Mouse (Mus musculus) hindbrain, embryonic 16.5 days (tissue): ENCODE measurements at regions not wholly inside any gene's neighbourhood (a gene's known extent, or its start where the extent isn't known, plus 50 kb on each side); places are given as distances from the start of the nearest gene placed in this dataset.

Experiments
- ATAC-seq: fragments of 200-750 bp; cut with Nextera tagmentation; 2 replicates; pipeline ENCODE4 v1.8.0; 2017; ENCODE audit warnings: moderate TSS enrichment, moderate library complexity
- H3K27ac ChIP-seq: fragments of 300-500 bp; sonication (generic); 2 replicates; pipeline ENCODE4 v1.5.1; 2014; ENCODE audit warnings: low read depth, mild to moderate bottlenecking, control low read depth, low read length, moderate library complexity
- H3K27me3 ChIP-seq: fragments of 300-500 bp; sonication (generic); replicated peaks from 2 replicates; pipeline ENCODE4 v1.6.1; 2014; ENCODE audit warnings: low read length; ENCODE audit not compliant: control insufficient read depth, insufficient read depth
- H3K36me3 ChIP-seq: fragments of 300-500 bp; sonication (generic); 2 replicates; pipeline ENCODE4 v1.6.1; 2014; ENCODE audit warnings: mild to moderate bottlenecking, low read length, moderate library complexity, mixed read lengths; ENCODE audit not compliant: control insufficient read depth, insufficient read depth
- H3K4me1 ChIP-seq: fragments of 300-500 bp; sonication (generic); 2 replicates; pipeline ENCODE4 v1.6.1; 2014; ENCODE audit warnings: low read depth, low read length; ENCODE audit not compliant: control insufficient read depth, insufficient read depth
- H3K4me2 ChIP-seq: fragments of 300-500 bp; sonication (generic); 2 replicates; pipeline ENCODE4 v1.6.1; 2014; ENCODE audit warnings: mild to moderate bottlenecking, low read length, control low read depth, moderate library complexity
- H3K4me3 ChIP-seq: fragments of 300-500 bp; sonication (generic); 2 replicates; pipeline ENCODE4 v1.5.1; 2014; ENCODE audit warnings: mild to moderate bottlenecking, low read length, control low read depth, moderate library complexity
- H3K9ac ChIP-seq: fragments of 300-500 bp; sonication (generic); 2 replicates; pipeline ENCODE4 v1.6.1; 2014; ENCODE audit warnings: low read depth, mild to moderate bottlenecking, control low read depth, low read length, moderate library complexity
- H3K9me3 ChIP-seq: fragments of 300-500 bp; sonication (generic); 2 replicates; pipeline ENCODE4 v1.6.1; 2014; ENCODE audit warnings: mild to moderate bottlenecking, low read length, moderate library complexity; ENCODE audit not compliant: control insufficient read depth
- WGBS: fragments of 180-500 bp; shearing (Covaris S2); extraction: QIAGEN DNeasy Blood & Tissue Kit; methylation state at CpG from one replicate; pipeline ENCODE4 v1.1.7; 2014; 5-methylcytosine and 5-hydroxymethylcytosine counted together

GRCm38 (mm10) chr2:79126170-79126879 is 128.9 kb upstream of the Itga4 start:
- no peaks in the 10 kb centered on the region for H3K4me1 ChIP-seq
- no peak overlapping the region for H3K27ac ChIP-seq
- no peaks in the 10 kb centered on the region for H3K9me3 ChIP-seq
- 44% methylated on average over 6 of the region's 6 CpGs for WGBS
- H3K4me2 ChIP-seq: no peak overlapping the region
- ATAC-seq: no peak
- no peak overlapping the region for H3K4me3 ChIP-seq
- H3K9ac ChIP-seq: no peak overlapping the region
- H3K27me3 ChIP-seq: no peaks in the 10 kb centered on the region
- H3K36me3 ChIP-seq: no peaks in the 10 kb centered on the region

GRCm38 (mm10) chr2:79126996-79127741 is 128.1 kb upstream of the Itga4 start:
- Histone ChIP-seq H3K4me1 (no peaks in the 10 kb centered on the region), H3K4me3 (no peak overlapping the region), H3K27ac (no peak overlapping the region), H3K4me2 (no peak overlapping the region), H3K36me3 (no peaks in the 10 kb centered on the region), H3K9ac (no peak overlapping the region), H3K9me3 (no peaks in the 10 kb centered on the region), H3K27me3 (no peaks in the 10 kb centered on the region)
- no peak for ATAC-seq
- 83% methylated on average over 6 of the region's 6 CpGs for WGBS

- no peak overlapping the region for H3K4me3 ChIP-seq
- no peak for ATAC-seq
- WGBS: 96% methylated on average over 1 of the region's 1 CpGs
- no peaks in the 10 kb centered on the region for H3K36me3 ChIP-seq
- H3K27me3 ChIP-seq: no peaks in the 10 kb centered on the region
- no peak overlapping the region for H3K9ac ChIP-seq
- H3K4me1 ChIP-seq: no peaks in the 10 kb centered on the region
- H3K4me2 ChIP-seq: no peak overlapping the region
- H3K27ac ChIP-seq: no peak overlapping the region
- H3K9me3 ChIP-seq: no peaks in the 10 kb centered on the region
Measured at GRCm38 (mm10) chr2:79127822-79128221, 127.4 kb upstream of the Itga4 start.

- no peak overlapping the region for H3K4me3 ChIP-seq
- no peaks in the 10 kb centered on the region for H3K27me3 ChIP-seq
- H3K4me2 ChIP-seq: no peak overlapping the region
- no peak overlapping the region for H3K27ac ChIP-seq
- no peaks in the 10 kb centered on the region for H3K9me3 ChIP-seq
- 95% methylated on average over 7 of the region's 7 CpGs for WGBS
- no peak overlapping the region for H3K9ac ChIP-seq
- no peaks in the 10 kb centered on the region for H3K36me3 ChIP-seq
- ATAC-seq: no peak
- H3K4me1 ChIP-seq: no peaks in the 10 kb centered on the region
Measured at GRCm38 (mm10) chr2:79130660-79131059, 124.6 kb upstream of the Itga4 start.

GRCm38 (mm10) chr2:79131235-79131634 is 124.0 kb upstream of the Itga4 start:
- no peak overlapping the region for H3K4me3 ChIP-seq

GRCm38 (mm10) chr2:79131743-79132517 is 123.3 kb upstream of the Itga4 start:
- no peak overlapping the region for H3K4me2 ChIP-seq
- no peaks in the 10 kb centered on the region for H3K27me3 ChIP-seq
- no peak for ATAC-seq
- H3K4me1 ChIP-seq: no peaks in the 10 kb centered on the region
- H3K27ac ChIP-seq: no peak overlapping the region
- no peaks in the 10 kb centered on the region for H3K9me3 ChIP-seq
- H3K36me3 ChIP-seq: no peaks in the 10 kb centered on the region
- 77% methylated on average over 5 of the region's 5 CpGs for WGBS
- H3K4me3 ChIP-seq: no peak overlapping the region
- H3K9ac ChIP-seq: no peak overlapping the region

More at GRCm38 (mm10) chr2:79131235-79131634, 124.0 kb upstream of the Itga4 start:
- ATAC-seq: no peak
- Histone ChIP-seq H3K4me1 (no peaks in the 10 kb centered on the region), H3K9me3 (no peaks in the 10 kb centered on the region), H3K27me3 (no peaks in the 10 kb centered on the region), H3K9ac (no peak overlapping the region), H3K27ac (no peak overlapping the region), H3K4me2 (no peak overlapping the region), H3K36me3 (no peaks in the 10 kb centered on the region)
- 82% methylated on average over 2 of the region's 2 CpGs for WGBS

GRCm38 (mm10) chr2:79132518-79132845 is 122.7 kb upstream of the Itga4 start:
- no peak overlapping the region for H3K4me2 ChIP-seq
- H3K9me3 ChIP-seq: no peaks in the 10 kb centered on the region
- no peak overlapping the region for H3K27ac ChIP-seq
- WGBS: 58% methylated on average over 3 of the region's 3 CpGs
- ATAC-seq: no peak
- H3K9ac ChIP-seq: no peak overlapping the region
- H3K27me3 ChIP-seq: no peaks in the 10 kb centered on the region
- H3K4me3 ChIP-seq: no peak overlapping the region
- no peaks in the 10 kb centered on the region for H3K36me3 ChIP-seq
- no peaks in the 10 kb centered on the region for H3K4me1 ChIP-seq

- Histone ChIP-seq H3K4me1 (no peaks in the 10 kb centered on the region), H3K27ac (no peak overlapping the region), H3K4me3 (no peak overlapping the region), H3K9me3 (no peaks in the 10 kb centered on the region), H3K9ac (no peak overlapping the region), H3K4me2 (no peak overlapping the region), H3K36me3 (no peaks in the 10 kb centered on the region), H3K27me3 (no peaks in the 10 kb centered on the region)
- ATAC-seq: no peak
- 88% methylated on average over 5 of the region's 5 CpGs for WGBS
Measured at GRCm38 (mm10) chr2:79134281-79134680, 120.9 kb upstream of the Itga4 start.

GRCm38 (mm10) chr2:79135986-79136385 is 119.2 kb upstream of the Itga4 start:
- 89% methylated on average over 2 of the region's 2 CpGs for WGBS
- H3K9ac ChIP-seq: no peak overlapping the region
- H3K4me1 ChIP-seq: no peaks in the 10 kb centered on the region
- no peaks in the 10 kb centered on the region for H3K9me3 ChIP-seq
- H3K36me3 ChIP-seq: no peaks in the 10 kb centered on the region
- no peak overlapping the region for H3K27ac ChIP-seq
- H3K4me3 ChIP-seq: no peak overlapping the region
- H3K4me2 ChIP-seq: no peak overlapping the region
- H3K27me3 ChIP-seq: no peaks in the 10 kb centered on the region
- ATAC-seq: no peak
